Mouse (Mus musculus): ENCODE results near the gene A930033H14Rik.
A peak's percentile ranks its signal among the peaks of the same experiment; 100 is the strongest.

A930033H14Rik gene

DNA sequence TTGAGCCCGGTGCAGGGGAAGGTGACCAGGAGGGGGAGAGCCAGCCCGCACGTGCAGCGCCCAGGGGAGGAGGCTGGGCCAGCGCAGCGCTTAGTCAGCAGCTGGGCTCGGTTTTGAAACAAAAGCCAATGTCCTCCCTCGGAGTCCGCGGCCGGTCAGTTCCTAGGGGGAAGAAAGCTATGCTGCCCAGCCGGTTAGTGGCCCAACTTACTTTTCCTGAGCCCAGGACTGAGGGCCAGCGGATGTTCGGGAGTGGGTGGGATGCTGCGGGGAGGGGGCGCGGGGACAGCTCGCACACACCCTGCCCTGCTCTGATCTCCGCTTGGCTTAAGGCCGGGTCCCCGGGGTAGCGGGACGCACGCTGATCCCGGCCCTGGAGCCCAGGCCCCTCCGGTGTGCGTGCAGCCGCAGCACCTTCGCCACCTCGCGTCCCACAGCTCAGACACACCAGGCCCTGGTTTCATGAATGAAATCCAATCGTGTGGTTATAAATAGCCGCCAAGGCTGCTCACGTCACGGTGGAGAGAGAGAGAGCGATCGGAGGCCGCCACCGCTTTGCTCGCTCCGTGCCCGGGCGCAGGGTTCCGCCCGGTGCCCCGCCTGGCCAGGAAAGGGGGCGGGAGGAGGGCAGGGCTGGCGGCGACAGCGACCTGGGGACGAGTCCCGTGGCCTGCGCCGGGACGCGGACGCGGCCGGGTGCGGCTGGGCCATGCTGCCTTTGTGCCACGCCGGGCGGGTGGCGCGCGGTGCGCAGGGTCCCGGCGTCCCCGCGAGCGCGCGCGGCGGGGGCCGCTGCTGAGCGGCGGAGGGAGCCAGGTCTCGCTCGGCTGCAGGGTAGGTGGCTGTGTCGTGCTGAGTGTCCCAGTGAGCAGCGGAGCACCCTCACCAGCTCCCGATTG is at the start of gene A930033H14Rik:
A930033H14Rik (minus strand) TSS at position 557 of the 899 bp plus-strand sequence.
- DNase-seq (ENCODE audit: low spot score in 2 of 2): peak; percentile 29 to 68

DNA sequence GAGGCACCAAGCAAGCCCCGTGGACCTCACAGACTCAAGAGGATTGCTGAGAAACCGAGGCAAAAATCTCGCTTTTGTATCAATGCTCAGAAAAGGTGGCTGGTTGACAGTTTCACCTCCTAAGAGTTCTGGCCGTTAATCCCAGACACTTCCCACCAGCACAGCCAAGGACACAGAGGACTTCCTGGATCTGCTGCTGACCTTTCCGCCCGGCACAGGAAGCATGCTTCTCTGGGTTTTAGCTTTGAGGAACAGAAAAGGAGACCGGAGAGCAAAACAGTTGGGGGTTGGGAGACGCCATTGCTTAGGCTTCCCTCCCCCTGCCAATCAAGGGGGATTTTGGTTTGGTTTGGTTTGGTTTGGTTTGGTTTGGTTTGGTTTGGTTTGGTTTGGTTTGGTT is 47.0 kb upstream of the A930033H14Rik start:
- DNase-seq (ENCODE audit: low spot score in 2 of 2): no peak

DNA sequence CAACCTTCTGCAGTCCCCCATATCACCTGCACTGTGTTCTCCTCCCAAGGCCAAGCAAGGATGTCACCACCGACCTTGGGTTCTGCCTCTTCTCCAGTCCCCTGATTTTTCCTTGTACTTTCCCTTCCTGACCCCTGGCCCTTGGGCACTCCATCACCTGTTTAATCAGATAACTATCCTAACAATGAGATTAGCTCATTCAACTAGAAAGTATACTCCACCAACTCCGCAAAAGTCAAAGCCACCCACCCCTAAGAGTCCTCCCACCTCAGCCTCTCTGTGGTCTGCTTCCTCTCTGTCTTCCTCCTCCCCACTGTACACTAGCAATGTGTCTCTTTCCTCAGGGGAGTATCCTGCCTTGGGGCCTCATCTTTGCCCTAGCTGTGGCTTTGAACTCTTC is 46.3 kb upstream of the A930033H14Rik start:
- no peak for DNase-seq (ENCODE audit: low spot score in 2 of 2)

DNA sequence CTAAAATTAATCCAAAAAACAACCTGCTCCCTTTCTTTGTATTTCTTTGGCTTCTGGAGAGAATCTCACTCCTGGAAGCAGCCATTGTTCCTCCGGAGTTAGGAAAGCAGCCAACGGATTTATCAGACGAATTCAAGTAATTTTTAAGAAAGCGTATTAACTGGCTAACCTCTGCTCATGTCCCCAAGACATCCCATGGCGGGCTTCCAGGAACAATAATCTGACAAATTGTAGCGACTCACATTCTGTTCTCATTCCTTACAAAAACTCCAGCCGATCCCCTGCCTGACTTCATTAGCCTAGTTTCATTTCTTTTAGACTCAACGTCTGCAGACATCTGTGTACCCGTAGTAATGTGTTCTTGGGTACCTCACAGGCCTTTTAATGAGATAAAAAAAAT is 45.7 kb upstream of the A930033H14Rik start:
- DNase-seq (ENCODE audit: low spot score in 2 of 2): no peak

DNA sequence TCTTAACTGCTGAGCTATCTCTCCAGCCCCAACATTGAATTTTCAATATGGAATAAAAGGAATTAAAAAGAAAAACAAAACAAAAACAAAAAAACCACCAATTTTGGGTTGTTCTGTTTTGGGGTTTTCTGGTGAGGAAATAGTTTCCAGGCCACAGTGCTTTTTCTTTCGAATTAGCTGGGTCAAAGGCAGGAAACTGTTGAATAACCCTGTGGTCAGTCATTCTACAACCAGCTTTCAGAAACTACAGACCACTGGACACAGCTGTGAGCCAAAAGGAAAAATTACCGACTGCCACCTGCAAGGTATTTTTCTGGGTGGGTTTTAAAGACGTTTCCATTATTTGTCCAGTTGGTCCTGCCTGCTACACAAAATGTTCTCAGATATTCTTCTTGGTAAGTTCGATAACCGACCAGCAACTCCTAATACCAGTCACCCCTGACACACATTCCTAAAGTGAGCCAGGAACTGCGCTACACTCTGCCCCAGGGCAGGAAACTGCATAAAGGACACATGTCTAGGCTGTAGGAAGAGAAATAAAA is 44.8 kb upstream of the A930033H14Rik start:
- DNase-seq (ENCODE audit: low spot score in 2 of 2): no peak

DNA sequence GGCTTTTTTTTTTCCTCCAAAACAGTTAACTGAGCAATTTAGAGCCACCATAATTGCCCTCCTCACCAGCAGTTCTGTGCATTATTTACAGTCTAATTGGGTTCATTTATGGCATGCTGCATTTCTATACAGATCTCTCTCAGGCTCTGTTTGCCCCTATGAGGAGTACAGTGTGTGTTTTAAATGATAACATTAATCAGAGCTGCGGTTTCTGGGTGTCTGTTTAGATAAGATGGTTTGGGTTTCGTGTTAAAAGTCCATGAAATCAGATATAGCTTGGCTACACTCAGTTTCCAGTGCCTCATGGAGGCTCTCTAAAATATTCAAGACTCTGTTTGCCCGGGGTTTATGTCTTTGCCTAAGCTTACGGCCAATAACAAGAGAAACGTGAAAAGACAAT is 42.7 kb upstream of the A930033H14Rik start:
- no peak for DNase-seq (ENCODE audit: low spot score in 2 of 2)

DNA sequence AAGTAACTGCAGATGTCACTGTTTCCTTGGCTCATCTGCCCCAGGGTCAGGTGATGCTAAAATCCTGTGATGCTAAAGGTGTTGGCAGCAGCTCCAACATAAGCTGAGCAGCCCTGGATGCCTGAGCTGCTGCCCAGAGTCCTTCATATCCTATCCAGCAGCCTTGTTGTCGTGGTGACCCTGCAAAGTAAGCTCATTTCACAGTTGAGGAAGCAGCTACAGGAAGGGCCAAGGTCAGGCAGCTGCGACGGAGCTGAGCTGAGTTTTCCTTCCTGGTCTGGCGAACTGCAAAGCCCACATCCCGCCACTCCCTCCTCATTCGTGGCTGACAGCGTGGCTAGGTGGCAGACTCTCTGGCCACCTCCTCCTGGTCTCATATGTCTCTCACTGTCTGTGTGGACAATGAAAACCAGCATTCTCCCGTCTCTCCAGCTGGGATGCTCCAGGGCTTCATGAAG is 41.5 kb upstream of the A930033H14Rik start:
- peak in 1 of 2 experiments; percentile 27 for DNase-seq (ENCODE audit: low spot score in 2 of 2)

DNA sequence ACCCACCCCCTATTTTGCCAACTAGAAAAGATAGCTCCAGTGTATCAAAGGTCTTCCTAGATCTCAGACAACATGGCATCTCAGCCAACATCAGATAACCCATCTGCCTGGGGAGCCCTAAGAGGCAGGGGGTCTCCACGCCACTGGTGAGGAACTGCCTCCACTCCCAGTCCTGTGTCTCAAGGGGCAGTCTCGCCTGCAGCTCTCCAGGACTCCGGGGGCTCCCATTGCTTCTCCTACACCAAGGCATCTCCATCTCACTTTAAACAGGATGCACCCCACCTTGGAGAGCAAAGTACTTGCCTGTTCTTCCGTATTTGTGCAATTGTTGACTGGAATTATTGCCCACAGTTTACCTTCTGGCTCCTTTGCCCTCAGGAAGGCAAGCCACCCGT is 40.8 kb upstream of the A930033H14Rik start:
- DNase-seq (ENCODE audit: low spot score in 2 of 2): no peak

DNA sequence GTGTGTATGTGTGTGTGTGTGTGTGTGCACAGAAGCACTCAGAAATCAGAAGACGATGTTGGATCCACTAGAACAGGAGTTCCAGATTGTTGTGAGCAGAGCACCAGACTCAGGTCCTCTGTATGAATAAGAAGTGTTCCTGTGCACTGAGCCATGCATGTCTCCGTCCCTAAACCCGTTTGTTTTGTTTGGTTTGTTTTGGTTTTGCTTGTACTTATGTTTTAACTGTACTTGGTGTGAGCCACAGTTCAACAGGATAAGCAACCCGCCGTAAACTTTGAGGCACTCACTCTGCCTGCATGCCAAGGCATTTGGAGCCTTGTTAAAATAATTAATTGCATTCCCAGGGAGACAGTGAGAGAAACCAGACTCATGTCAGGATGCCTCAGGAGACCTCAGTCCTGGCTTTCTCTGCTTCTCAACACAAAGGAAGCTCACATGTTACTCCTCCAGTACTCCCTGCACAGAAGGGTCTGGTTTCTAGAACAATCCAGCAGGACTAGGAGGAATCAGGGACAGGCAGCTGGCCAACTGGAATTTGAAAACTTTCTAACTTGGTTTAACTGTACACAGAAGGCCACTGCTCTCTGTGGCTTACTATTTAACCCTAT is 40.3 kb upstream of the A930033H14Rik start:
- DNase-seq (ENCODE audit: low spot score in 2 of 2): no peak

DNA sequence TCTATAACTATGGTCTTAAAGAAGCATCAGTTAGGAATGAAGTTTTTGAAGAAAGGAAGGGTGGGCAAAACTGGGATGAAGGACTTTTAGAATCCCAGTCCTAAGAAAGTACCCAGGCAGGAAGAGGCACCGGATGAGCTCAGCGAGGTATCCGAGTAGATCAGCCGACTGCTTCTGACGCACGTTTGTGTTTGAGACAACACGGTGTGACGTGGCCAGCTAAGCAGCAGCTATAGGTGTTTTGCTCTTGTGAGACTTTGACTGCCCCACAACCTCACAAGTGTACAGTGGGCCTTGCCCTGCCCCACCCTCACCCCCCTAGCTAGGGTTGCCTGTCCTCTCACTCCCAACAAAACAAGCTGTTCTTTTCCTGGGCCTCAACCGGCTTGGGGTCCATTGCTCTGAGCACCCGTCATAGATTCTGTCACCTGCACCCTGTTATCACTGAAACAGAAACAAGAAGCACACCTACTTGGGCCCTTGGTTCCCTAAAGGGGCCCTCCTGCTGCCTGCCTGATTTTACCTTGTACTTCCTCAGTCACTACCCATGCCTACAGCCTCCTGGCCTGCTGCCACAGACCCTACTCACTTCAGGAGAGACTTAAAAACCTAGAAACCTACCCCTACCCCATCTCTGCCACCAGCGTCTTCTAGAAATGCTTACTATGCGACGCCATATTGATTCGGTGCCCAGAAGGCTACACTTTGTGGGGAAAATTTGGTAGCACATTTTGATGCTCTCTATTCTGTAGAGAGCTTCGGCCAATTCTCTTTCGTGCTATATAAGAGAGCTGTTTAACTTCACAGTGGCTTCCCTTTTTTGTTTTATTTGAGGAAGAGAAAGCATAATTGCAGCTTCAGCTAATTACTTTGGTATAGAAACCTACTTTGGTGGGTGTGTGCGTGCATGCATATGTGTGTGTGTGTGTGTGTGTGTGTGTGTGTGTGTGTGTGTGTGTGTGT is 39.5 kb upstream of the A930033H14Rik start:
- no peak for DNase-seq (ENCODE audit: low spot score in 2 of 2)

DNA sequence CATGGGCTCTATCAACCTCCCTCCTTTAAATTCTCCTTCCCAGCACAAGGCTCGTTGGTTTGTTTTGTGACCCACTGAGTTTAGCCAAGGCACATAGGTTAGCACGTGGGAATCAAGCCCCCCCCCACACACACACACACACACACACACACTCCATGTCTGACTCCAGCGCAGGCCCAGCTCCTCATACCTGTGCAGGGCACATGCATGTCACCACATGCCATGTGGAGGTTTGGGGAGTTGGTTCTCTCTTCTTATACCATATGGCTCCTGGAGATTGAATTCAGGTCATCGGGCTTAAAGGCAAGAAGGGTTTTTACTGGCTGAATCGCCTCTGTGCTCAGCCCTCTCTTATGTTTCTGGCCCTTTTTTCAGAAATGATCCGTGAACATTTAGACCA is 38.4 kb upstream of the A930033H14Rik start:
- DNase-seq (ENCODE audit: low spot score in 2 of 2): no peak

DNA sequence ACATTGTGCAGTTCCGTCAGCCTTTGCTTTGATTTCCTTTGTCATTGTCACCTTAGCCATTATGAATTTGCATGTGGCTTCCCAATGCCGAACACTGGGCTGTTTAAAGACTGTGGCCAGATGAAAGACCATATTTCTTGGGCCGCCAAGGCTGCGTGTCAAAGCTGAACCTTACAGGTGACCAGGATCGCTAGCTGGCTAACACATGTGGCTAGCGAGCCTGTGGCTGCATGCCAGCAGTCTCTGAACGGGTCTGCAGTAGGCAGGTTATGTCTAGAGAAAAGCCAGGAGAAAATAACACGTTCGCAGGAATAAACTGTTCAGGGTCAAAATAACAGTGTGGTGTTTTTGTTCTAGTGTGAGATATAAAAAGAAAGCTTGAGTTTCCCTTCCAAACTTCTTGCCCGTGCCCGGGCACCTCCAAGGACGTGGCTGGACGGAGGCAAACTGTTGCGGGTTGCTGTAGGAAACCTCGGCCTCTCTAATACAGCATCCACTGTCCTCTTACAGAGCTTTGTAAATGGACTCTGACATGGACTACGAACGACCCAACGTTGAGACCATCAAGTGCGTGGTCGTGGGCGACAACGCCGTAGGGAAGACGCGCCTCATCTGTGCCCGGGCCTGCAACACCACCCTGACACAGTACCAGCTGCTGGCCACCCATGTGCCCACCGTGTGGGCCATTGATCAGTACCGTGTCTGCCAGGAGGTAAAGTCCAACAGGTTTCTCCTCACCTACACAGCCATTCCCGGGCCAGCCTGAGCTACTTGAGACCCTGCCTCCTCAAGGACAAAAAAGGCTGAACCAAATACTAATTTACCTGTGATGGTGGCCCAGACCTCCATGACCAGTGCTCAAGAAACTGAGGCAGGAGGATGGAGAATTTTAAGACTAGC is 35.6 kb upstream of the A930033H14Rik start:
- no peak for DNase-seq (ENCODE audit: low spot score in 2 of 2)

DNA sequence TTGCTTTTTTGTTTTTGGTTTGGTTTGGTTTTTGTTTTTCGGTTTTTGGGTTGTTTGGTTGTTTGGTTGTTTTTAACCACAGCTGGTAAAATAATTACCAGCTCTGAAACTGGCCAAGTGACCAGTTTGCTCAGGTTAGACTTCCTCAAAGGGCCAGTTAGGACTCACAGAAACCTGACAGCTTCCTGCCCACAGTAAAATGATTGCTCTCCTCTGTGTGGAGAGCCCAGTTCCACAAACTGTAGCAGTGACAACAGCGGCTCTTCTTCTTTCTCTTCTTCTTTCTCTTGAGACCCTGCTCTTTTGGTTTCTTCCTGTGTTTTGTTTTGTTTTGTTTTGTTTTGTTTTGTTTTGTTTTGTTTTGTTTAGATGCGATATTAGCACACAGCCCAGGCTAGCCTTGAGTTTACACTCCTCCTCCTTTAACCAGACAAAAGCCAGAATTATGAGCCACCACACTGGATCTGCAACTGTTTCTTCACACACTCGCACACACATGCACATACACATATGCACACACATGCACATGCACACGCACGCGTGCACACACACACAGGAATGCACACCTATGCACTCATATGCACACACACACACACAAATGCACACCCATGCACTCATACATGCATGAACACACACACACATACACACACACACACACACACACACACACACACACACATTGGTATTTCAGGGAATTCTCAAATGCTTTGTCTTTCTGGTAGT is 34.6 kb upstream of the A930033H14Rik start:
- DNase-seq (ENCODE audit: low spot score in 2 of 2): no peak

DNA sequence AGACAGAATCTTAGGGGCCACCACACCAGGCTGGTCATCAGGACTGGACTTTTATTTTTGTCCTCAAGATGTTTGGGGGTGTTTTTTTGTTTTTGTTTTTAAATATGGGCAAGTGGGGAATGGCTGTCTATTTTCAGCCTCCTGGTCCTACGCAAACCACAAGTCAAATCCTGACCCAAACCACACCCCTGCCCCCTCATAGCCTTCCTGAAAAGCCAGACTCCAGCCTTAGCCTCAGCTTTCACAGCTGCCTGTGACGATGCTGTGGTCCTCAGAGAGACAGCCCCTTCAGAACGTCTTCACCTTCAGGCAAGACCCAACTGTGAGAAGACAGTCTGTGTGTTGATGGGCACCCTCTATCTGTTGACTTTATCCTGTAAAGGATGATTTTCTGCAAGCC is 33.9 kb upstream of the A930033H14Rik start:
- no peak for DNase-seq (ENCODE audit: low spot score in 2 of 2)

DNA sequence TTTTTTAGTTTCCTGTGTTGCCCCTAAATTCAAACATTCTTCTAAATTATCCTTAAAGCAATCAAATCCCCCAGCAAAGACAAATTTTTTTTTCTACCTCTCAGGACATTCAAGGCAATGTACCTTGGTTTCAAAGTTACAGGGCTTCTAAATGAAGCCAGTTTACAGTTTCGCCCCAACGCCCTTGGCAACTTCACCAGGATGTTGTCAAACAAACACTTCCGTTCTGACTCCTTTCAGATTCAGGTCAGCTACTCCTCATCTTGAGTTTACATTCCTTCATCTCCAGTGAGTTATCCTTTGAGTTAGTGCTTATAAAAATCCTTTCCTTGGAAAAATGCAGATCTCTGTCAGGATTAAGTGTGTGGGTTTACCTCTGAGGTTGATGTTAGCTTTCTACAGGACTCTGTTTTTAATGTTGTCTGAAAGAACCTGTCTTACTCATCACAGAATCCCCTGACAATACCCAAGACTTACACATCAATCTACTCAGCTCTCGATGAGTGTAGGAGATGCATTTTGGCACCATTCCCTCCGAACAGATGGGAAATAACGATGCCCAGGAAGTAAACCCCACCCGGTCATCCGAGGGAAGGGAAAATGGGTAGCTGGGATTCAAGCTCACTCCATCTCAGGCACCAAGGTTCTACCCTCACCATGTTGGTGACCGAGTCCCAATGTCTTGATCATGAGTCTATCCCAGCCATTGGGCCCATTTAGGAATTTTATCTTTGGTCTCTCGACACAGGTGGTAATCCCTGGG is 33.2 kb upstream of the A930033H14Rik start:
- no peak for DNase-seq (ENCODE audit: low spot score in 2 of 2)

DNA sequence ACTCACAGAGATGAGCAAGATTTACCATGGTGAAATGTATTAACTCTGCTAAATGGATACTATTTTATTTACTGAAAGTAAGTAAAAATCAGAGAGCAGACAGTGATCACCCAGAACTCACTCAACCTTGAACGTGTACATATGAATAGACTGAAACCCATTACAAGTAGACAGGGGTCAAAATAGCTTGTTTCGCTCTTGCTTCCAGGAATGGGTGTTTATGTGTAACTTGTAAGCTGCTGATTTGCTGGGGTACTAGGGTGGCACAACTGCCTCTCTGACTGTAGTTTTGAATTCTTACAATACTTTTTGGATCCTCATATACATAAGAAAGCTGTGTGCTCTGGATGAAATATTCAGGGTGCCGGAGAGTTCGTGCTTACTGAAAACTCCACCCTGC is 32.3 kb upstream of the A930033H14Rik start:
- DNase-seq (ENCODE audit: low spot score in 2 of 2): no peak

DNA sequence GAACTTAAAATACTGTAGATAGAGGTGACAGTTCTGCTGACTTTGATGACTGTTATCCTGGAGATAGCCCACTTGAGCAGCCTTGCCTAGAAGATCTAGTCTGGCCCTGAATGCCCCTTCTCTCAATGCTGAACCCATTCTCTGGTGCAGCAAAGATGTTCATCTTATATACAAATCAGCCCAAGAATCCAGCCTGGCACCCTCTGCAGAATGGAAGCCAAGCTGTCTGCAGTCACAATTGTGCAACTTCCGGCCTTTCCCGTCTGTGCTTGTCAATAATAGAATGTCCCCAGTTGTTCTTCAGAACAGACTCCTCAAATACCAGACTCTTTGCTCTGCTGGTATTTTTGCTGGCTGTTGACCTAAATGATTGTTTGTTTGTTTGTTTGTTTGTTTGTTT is 27.6 kb upstream of the A930033H14Rik start:
- no peak for DNase-seq (ENCODE audit: low spot score in 2 of 2)

DNA sequence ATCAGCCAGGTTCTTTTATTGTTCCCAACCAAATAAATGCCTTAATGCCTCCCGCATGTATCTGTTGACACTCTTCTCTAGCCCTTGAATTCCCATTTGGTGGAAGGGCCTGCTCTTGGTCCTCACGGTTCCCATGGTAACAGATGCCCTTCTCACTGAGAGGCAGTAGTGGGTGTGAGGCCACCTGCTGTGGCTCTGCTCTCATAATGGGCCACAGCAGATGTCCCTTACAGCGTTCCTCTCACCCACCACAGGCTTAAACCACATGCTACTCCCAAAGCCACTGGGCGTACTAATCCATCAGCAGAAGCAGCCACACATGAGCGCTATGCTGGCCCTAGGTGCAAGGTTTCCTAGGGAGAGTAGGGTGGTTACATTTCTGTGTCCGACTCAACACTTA is 25.4 kb upstream of the A930033H14Rik start:
- DNase-seq (ENCODE audit: low spot score in 2 of 2): no peak

DNA sequence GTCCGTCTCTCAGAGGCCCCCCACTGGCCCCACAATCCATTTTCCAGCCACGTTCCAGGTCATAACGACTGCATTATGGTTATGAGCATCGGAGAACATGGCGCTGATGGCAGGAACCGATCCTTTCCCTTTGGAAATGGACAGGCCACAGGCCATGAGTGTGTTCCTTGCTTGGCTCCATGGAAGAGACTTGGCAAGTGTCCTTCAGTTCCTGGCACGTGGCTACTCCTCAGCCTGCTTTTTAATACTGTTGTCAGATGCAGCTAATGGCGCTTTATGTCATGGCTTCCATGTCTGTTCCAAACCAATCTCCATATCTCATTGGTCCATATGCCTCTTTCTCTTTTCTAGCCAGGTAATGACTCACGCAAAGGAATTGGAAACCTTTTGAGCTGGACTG is 24.9 kb upstream of the A930033H14Rik start:
- DNase-seq (ENCODE audit: low spot score in 2 of 2): no peak

Data from cerebellum, postnatal 4 days (tissue).